Mouse (Mus musculus): Measurements from ENCODE around the gene Trappc6b.

Trappc6b gene

DNA sequence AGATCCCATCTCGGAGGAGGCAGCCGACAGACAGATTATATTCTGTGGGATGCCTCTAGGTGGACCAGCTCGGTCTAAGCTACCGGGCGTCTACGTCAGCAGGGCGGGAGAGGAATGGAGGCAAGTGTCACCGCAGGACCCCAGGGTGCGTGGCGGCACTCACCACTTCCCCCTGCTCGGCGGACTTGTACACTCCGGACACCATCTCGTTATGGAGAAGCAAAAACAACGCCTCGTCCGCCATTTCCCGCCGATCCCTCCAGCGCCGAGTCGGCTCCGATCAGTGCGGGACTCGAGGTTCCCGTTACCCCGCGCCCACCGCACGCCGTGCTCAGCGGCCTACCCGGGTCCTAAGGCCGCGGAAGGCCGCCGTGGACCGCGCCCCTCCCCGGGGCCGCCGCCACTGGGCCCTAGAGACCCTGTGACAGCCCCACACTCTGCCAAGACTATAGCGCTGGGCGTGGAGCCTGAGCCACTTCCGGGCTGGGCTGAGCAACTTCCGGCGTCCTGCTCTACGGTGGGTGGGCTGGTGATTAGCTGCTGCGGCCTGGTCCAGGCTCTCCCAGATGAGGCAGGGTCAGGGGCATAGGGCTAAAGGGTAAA is at the start of gene Trappc6b:
Gene Trappc6b (minus strand): TSS at position 480 of the 603 bp plus-strand sequence.
- in situ Hi-C loops (cut with MboI, MseI): no loop called here

DNA sequence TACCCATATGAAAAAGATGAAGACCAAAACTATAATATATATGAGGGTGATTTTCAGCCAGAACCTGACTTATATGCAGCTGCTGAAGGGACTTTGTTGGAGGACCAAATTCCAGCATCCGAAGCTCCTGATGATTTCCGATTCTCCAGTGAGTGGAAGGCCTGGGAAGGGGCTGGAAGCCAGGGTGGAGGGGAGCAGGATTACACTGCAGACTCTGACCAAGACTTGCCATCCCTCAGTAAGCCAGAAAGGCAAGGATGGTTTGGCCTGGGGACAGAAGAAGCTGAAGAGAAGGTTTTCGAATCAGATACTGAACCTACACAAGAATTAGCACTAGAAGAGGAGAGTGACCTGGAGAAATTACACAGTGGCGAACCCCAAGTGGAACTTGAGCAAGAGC is 46.7 kb upstream of the Trappc6b start:
- in situ Hi-C loops (cut with MboI, MseI): no loop called here

DNA sequence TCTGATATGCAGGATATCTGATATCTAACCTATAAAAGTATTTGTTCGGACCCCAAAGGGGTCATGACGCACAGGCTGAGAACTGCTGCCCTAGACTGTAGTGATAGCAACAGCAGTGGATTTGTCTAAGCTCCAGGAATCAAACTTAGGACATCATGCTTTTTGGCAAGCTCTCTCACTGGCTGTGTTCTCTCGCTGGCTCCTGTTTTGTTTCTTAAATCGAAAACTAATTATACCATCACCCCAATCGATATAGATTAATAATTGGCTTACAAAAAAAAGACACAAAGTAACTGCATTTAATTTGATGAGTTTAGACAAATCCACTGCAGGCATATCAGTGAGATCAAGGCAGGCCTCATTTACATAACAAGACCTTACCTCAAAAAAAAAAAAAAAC is 45.2 kb upstream of the Trappc6b start:
- in situ Hi-C loops (cut with MboI, MseI): no loop called here

DNA sequence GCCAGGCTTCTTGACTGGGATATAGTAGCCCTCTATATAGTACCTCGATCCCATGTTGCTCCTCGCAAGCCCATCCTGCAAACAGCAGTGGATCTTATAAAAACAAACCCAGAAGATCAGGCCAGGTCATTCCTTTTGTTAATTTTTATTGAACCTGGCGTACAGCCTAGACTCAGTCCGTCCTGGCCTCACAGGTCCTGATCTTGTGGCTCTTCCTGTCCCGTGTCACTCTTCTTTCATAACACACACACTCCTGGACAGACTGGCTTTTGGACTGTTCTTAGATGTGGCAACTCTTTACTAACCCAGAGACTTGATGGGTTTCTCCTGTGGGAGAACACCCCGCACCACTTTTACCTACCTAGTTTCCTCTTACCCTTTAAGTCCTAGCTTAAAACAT is 44.6 kb upstream of the Trappc6b start:
- in situ Hi-C loops (cut with MboI, MseI): no loop called here

DNA sequence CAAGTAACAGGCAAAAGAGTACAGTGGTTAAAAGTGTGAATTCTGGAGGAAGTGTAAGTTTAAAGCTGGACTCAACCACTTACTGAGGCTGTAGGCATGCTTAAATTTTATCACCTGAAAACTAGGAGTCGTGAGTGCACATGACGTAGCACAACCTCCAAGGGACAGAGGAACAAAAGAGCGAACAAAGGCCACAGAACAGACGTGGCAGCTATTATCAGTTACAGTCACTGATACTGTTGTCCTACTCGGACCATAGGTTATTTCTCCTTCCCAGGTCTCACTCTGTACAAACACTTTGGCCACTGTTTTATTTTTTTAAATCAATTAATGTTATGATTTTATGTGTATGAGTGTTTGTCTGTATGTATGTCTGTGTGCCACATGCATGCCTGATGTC is 43.5 kb upstream of the Trappc6b start:
- in situ Hi-C loops (cut with MboI, MseI): no loop called here

DNA sequence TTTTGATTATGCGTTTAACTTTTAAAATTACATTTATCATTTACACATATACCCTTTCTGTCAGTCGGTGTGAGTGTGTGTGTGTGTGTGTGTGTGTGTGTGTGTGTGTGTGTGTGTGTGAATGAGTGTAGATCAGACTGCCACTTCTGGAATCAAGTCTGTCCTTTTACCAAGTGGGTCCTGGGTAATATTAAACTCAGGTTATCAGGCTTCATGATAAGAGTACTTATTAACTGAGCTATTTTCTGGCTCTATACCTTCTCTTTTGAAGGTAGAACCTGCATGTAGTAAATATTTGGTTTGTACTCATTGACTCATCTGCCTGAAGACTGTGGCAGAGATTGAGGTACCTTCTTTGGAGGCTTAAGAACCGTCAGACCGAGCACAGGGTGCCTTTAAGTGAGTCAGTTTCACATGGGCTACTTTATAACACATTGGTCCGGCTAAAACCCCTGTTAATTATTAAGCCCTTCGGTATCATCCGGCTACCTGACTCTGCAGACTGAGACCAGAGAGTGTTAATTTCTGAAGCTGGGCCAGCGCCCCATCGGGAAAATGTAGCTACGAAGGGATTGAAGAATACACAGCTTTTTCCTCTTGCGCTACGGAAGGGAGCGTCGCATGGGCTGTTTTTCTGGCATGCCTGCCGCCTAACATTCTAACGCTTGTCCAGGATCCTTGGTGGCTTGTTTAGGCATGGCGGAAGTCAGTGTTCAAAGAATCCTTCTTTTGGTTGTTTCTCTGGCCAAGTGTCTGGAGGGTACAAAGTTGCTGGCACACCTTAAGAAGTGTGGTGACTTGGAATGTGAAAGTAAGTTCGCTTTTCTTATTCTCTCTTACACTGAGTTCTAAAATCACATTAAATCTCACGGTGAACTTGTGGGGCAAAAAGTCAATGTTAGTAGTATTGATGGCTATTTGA is 34.1 kb upstream of the Trappc6b start, which contains the start of gene Mia2:
Gene Mia2 (plus strand): TSS at position 696 of the 922 bp plus-strand sequence.
- in situ Hi-C loops (cut with MboI, MseI): no loop called here

DNA sequence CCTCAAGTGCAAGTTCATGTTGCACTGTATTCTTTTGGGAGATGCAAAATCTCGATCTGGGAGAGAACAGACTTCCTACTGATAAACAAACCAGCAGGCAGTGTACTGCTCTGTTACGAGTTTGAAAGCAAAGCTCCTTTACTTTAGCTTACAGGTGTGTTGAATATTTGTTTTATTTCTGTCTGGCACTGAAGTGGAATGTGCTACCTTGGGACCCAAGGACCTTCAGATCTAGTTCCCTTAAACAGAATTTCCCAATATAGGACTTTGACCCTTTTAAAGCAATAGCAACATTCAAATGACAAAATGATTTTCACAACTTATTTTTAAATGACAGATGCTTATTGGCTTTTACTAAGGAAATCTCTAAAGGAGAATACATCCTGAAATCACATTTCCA is 32.3 kb upstream of the Trappc6b start:
- in situ Hi-C loops (cut with MboI, MseI): no loop called here

DNA sequence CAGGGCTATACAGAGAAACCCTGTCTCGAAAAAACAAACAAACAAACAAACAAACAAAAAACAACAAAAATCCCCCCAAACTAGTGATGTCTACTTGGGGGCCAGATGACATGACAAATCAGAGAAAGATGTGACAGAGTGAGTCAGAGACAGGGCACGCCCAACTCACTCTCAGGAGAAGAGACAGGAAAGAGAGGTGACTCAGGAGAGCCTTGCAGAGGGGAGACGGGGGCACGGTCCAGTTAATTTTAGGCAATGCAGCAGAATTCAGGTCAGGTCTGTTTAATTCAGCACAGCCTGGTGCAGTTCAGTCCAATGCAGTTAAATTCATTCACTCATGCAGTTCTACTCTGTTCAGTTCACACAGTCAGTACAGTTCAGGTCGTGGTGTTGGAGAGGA is 24.9 kb upstream of the Trappc6b start:
- in situ Hi-C loops (cut with MboI, MseI): no loop called here

DNA sequence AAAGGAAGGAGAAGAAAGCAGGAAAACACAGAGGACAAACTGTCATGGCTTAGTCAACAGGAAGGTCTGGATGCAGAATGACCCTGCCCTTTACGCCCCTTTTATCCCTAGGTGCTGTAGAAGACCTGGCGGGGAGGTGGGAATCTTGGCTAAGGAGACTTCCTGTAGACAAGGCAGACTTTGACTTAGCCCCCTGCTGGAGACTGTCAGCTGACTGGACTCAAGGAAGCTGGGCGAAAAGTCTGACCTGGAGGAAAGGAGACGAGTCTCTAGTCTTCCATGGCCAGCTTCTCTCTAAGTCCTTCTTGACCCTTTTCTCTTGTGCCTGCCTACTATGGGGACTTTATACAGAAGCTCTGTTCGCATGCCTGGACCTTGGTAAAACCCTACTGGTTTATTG is 23.2 kb upstream of the Trappc6b start:
- in situ Hi-C loops (cut with MboI, MseI): no loop called here

DNA sequence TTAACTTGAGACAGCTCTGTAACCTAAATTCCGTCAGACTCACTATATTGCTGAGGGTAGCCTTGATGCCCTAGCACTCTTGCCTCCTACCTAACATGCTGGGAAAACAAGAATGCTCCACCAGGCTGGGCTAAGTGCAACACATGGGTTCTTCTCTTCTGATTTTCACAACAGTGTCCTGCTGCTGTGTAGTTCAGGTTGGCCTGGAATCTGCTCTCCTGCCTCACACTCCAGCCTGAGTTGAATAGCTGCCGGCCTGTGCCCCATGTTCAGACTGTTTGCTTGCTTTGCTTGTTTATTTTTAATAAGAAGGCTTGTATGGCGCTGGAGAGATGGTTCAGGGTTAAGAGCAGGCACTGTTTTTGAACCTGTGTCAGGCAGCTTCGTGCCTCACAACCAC is 19.2 kb upstream of the Trappc6b start:
- in situ Hi-C loops (cut with MboI, MseI): no loop called here

DNA sequence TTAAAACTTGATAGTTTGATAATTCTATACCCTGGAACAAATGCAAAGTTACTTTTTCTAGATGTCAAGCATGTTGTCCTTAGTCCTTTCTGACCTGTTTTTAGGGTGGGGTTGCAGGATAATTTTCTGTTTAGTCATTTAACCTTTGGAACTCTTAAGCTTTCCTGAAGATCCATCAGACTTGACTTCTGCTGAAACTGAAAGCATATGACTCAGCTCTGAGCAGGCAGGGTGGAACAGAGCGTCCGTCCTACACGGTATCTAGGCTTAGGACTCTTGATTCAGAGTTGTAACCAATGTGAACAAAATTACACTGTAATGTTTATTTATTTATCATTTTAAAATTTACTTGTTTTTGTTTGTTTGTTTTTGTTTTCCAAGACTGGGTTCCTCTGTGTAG is 16.6 kb upstream of the Trappc6b start:
- in situ Hi-C loops (cut with MboI, MseI): loop anchor here (5.0 kb wide), 1 partner anchor 54 kb away; no protein-coding TSS in a partner anchor

DNA sequence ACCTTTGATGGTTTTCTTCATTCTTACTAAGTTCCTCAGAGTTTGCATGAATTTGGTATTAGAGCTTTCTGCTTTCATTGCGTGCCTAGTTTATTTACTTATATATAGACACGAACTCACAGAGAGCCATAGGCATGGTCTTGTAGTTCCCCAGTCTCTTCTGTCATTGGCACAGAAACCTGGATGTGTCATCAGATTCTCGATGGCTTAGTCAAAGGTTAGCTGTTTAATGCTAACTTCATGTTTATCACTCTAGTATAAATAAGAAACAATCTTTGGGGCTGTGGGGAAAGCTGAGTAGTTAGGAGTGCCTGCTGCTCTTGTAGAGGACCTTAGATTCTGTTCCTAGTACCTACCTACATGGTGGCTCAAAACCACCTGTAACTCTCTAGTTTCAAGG is 15.7 kb upstream of the Trappc6b start:
- in situ Hi-C loops (cut with MboI, MseI): loop anchor here (5.0 kb wide), 1 partner anchor 55 kb away; no protein-coding TSS in a partner anchor

DNA sequence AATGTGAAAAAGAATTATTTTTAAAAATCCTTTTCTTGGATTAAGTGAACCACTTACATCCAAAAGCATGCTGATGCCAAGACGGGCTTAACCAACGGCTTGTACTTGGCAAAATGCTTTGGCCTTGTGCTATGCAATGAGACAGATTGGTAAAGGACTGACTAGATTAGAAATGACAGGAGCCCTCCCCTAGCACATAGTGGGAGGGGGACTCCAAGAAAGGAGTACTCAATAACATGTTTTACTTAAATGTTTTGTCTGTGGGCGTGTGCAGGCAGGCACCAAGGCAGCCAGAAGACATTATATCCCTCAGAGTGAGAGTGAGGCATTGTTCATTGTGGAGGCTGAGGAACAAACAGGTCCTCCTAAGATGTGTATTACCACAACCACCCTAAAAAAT is 12.8 kb upstream of the Trappc6b start:
- in situ Hi-C loops (cut with MboI, MseI): no loop called here

DNA sequence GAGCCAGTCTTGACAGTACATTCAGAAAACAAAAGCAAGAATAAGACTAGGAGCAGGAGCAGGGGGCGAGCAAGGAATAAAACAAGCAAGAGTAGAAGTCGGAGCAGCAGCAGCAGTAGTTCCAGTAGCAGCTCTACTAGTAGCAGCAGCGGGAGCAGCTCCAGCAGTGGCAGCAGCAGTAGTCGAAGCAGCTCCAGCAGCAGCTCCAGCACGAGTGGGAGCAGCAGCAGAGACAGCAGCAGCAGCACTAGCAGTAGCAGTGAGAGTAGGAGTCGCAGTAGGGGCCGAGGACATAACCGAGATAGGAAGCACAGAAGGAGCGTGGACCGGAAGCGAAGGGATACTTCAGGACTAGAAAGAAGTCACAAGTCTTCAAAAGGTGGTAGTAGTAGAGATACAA is 11.0 kb upstream of the Trappc6b start:
- in situ Hi-C loops (cut with MboI, MseI): no loop called here

DNA sequence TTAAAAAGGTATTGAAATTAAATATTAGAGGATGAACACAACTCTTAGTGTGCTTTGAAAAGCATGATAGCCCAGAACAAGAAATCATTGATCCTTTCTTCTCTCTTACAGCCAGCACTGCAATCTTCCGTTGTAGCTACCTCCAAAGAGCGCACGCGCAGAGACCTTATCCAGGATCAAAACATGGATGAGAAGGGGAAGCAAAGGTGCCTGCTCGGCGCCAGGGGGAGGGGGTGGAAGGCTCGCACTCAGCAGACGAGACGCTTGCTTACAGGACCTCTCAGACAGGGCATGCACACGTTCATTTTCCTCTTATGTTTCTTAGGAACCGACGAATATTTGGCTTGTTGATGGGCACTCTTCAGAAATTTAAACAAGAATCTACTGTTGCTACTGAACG is 7.5 kb upstream of the Trappc6b start:
- in situ Hi-C loops (cut with MboI, MseI): no loop called here

DNA sequence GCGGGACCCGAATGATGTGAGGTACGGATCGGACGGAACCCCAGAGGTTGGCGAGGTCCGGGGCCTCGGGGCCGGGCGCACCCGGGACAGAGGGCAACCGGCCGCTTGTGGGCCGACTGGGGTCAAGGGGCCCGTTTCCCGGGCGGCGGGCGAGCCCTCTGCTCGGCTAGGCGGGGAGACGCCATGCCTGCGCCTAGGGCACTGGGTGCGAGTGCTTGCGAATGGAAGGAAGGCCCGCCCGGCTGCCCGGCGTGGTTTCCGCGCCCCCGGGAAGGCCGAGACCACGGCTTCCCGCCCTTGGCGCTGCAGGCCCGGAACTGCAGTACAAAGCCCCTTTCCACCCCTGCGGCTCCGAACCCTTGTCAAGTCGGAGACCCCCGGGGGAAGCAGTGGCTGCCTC is 5.8 kb upstream of the Trappc6b start:
- in situ Hi-C loops (cut with MboI, MseI): no loop called here

DNA sequence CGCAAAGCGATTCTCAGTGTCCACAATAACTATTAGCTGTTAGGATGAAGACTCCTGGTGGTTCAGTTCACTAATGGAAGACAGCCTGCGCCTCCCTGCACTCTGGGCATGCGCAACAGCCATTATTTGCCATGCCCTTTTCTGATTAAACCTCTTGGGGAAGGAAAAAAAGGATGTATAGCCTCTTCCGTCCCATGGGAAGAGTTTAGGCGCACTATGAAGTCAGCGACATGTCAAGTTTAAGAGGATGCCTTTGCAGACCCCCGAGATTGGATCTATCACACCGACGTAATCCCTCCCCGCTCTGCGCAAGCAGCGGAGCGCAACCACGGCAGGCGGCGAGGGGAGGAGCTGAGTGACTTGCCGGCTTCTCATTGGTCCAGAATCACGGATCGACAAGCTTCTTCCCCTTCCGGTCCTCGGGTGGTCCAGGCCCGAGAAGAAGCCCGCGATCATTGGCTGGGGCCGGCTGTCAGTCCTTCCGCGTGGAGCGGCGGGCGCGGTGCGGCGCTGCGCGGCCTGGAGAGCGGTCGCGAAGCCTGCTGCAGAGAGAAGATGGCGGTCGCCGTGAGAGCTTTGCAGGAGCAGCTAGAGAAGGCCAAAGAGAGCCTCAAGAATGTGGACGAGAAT is 5.3 kb upstream of the Trappc6b start, which contains the start of gene Pnn:
Gene Pnn (plus strand): TSS at position 437 of the 630 bp plus-strand sequence.
- in situ Hi-C loops (cut with MboI, MseI): no loop called here

DNA sequence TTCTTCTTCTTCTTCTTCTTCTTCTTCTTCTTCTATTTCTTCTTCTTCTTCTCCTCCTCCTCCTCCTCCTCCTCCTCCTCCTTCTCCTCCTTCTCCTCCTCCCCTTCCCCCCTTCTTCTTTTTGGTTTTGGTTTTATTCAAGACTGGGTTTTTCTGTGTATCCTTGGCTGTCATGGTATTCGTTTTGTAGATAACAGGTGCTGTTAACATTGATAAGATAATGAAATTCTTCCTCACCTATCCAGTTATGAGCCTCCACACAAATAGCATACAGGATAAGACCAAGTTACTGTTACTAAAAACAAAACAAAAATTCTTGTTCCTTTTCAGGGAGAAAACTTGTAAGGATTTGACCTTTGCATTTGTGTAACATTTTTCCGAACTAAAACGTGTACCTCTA is 4.5 kb upstream of the Trappc6b start:
- in situ Hi-C loops (cut with MboI, MseI): no loop called here

DNA sequence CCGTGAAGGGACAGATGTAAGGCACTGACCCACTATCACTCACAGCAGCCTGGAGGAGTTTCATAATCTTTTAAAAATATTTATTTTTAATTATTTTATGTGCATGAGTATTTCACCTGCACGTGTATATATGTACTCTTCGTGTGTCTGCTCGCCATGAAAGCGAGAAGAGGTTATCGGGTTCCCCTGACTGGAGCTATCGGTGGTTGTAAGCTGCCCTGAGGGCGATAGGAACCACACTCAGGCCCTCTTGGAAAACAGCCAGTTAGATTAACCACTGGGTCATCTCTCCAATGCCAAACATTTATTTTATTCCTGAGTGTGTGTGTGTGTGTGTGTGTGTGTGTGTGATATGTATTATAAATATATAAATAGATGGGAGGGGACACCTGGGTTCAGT is 3.6 kb upstream of the Trappc6b start:
- in situ Hi-C loops (cut with MboI, MseI): no loop called here

DNA sequence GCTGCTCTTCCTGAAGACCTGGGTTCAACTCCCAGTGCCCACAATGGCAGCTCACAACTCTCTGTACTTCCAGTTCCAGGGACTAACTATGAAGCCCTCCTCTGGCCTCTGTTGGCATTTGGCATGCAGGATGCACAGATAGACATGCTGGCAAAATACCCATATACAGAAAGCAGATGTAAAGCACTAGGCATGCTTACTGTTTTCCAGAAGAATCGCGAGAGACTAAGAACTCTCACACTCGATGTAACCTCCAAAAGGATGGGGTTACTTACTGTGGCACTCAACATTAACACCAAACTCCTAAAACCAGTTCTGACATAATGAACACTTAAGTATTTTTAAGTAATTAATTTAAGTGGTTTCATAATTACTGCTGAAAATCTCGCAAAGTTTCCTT is 950 bp downstream of the Trappc6b start:
- in situ Hi-C loops (cut with MboI, MseI): no loop called here

DNA sequence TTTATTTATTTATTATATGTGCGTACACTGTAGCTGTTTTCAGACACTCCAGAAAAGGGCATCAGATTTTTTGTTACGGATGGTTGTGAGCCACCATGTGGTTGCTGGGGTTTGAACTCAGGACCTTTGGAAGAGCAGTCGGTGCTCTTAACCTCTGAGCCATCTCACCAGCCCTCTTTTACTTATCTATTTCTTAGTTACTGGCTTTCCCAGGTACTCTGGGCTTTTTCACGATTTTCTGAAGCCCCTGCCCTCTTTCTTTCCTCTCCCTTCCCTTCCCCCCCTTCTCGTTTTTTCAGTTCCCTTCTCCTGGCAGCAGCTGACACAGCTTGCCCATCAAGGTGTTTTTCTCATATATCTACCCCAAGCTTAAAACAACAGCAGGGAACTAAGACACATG is 3.0 kb downstream of the Trappc6b start:
- in situ Hi-C loops (cut with MboI, MseI): loop anchor here (10.0 kb wide), 1 partner anchor 157 kb away; the partner anchor contains the start of gene Fbxo33

DNA sequence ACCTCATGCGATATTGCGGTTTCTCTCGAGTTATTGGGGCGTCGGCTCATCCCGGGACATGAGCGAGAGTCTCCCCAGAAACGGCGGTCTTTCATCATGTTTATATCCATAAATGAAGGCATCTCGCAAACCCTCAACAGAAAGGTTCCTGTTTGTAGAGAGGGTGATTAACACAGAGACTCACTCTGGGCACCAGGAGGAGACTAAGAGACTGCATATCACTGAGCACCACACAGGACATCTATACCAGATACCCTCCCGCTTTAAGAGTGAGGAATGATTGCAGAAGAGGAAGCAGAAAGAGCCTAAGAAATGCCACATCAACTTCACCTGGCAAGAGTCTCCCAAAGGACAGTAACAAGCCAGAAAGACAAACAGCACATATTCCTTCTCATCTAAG is 5.0 kb downstream of the Trappc6b start:
- in situ Hi-C loops (cut with MboI, MseI): loop anchor here (10.0 kb wide), 1 partner anchor 159 kb away; the partner anchor contains the start of gene Fbxo33
